In the genomic region with DNA sequence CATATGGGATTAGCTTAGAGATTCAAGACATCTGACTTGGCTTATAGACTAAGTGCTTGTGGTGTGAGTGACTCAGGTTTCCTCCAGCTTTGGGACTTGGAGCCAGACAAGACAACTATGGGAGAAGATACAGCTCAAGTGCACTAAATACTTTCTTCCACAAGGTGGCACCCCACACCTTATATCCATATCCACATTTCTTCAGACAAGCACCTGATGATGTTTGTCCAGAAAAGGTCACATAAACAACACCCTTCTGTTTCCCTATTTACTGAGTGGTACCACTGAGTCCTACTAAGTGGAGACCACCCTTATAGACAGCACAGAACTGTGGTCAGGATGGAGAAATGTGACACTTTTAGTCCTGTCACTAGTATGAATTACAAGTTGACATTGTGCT, we compare ENCODE assay signal across 8 mouse cellular contexts. TPM values are rescaled to one million over a fixed set of nuclear protein-coding genes. Genes with fewer than 3 reads are reported as not detected.
DNase-seq lines count a peak whose midpoint lies in the region; ATAC-seq lines count a peak whose summit lies in the region.

No protein-coding gene starts in this region.

- no peaks in the 10 kb centered on the region for H3K36me3 ChIP-seq in kidney, embryonic 15.5 days
- H3K36me3 ChIP-seq in liver, embryonic 13.5 days = no peaks in the 10 kb centered on the region
- H3K36me3 ChIP-seq in neural tube, embryonic 12.5 days = no peaks in the 10 kb centered on the region

- DNase-seq in CD4-positive, CD25-positive, alpha-beta regulatory T cell, adult 2 months (ENCODE audit: low read depth, low spot score) = peak; percentile 73
- DNase-seq in Muller cell, postnatal 12 days (ENCODE audit: inconsistent ontology term) = peak; percentile 50
- peak; percentile 59 to 63 for DNase-seq in cerebellum, postnatal 14 days
- peak; percentile 4 to 28 for DNase-seq in frontal cortex, postnatal 25 days (ENCODE audit: low spot score in 2 of 2)
- peak; percentile 17 for DNase-seq in liver, embryonic 13.5 days
- peak; percentile 29 for DNase-seq in yolk sac, embryonic 10.5 days (ENCODE audit: low spot score)

- no peak overlapping the region for H3K4me2 ChIP-seq in kidney, embryonic 15.5 days
- no peak overlapping the region for H3K4me2 ChIP-seq in liver, embryonic 13.5 days
- H3K4me2 ChIP-seq in neural tube, embryonic 12.5 days (replicated peaks) = no peak overlapping the region

- H3K4me1 ChIP-seq in kidney, embryonic 15.5 days = no peaks in the 10 kb centered on the region
- no peaks in the 10 kb centered on the region for H3K4me1 ChIP-seq in liver, embryonic 13.5 days (replicated peaks)
- no peaks in the 10 kb centered on the region for H3K4me1 ChIP-seq in neural tube, embryonic 12.5 days

- H3K27ac ChIP-seq in kidney, embryonic 15.5 days = no peak overlapping the region
- H3K27ac ChIP-seq in liver, embryonic 13.5 days = no peak overlapping the region
- H3K27ac ChIP-seq in neural tube, embryonic 12.5 days = no peak overlapping the region

- ATAC-seq in kidney, embryonic 15.5 days (replicated peaks; ENCODE audit: low FRiP score) = peak; percentile 73; the same call in 1 of the 2 replicates
- ATAC-seq in liver, embryonic 13.5 days (ENCODE audit: low read depth) = peak; percentile 54; the same call in 1 of the 2 replicates
- peak; percentile 68 for ATAC-seq in neural tube, embryonic 12.5 days (ENCODE audit: low FRiP score, low read depth)

- H3K27me3 ChIP-seq in kidney, embryonic 15.5 days = 0 out of 2 replicates have a peak, but pooled peaks cover 5% of the 10 kb centered on the region
- H3K27me3 ChIP-seq in liver, embryonic 13.5 days = no peaks in the 10 kb centered on the region
- H3K27me3 ChIP-seq in neural tube, embryonic 12.5 days (replicated peaks) = no peaks in the 10 kb centered on the region

- H3K9me3 ChIP-seq in kidney, embryonic 15.5 days (replicated peaks) = no peaks in the 10 kb centered on the region
- H3K9me3 ChIP-seq in liver, embryonic 13.5 days (replicated peaks) = no peaks in the 10 kb centered on the region
- H3K9me3 ChIP-seq in neural tube, embryonic 12.5 days = no peaks in the 10 kb centered on the region

- H3K9ac ChIP-seq in kidney, embryonic 15.5 days = no peak overlapping the region
- H3K9ac ChIP-seq in liver, embryonic 13.5 days = no peak overlapping the region
- no peak overlapping the region for H3K9ac ChIP-seq in neural tube, embryonic 12.5 days

- no peak overlapping the region for H3K4me3 ChIP-seq in kidney, embryonic 15.5 days (replicated peaks)
- H3K4me3 ChIP-seq in liver, embryonic 13.5 days (replicated peaks) = no peak overlapping the region
- H3K4me3 ChIP-seq in neural tube, embryonic 12.5 days = no peak overlapping the region

RNA-seq across cellular contexts. Expression of a gene that starts 56.1 kb away (rescaled TPM):
- polyA plus RNA-seq in kidney, embryonic 15.5 days (2015; fragmentation: Nextera tagmentation; extraction: Ambion mirVana) = 1.6 and 2.3 TPM in 2 replicates
- polyA plus RNA-seq in liver, embryonic 13.5 days (2015; fragmentation: Nextera tagmentation; extraction: Ambion mirVana) = 0.07 and 0.15 TPM in 2 replicates
- polyA plus RNA-seq in neural tube, embryonic 12.5 days (2016; fragmentation: Nextera tagmentation; extraction: Ambion mirVana) = 0.20 and 0.24 TPM in 2 replicates

Comparison
In these comparisons a context has a peak if more than half of its experiments do, and no peak if none do; other contexts are left out.
1. DNase-seq: peak in every context shown above with its lines; median percentile 73 in CD4-positive, CD25-positive, alpha-beta regulatory T cell, adult 2 months; 61 in cerebellum, postnatal 14 days; 50 in Muller cell, postnatal 12 days; 29 in yolk sac, embryonic 10.5 days; 17 in liver, embryonic 13.5 days; 16 in frontal cortex, postnatal 25 days.